Mouse (Mus musculus): ENCODE results near the gene AU022252. TPM values are rescaled to one million over a fixed set of nuclear protein-coding genes. Genes with fewer than 3 reads are reported as not detected.
A peak's percentile ranks its signal among the peaks of the same experiment; 100 is the strongest.

AU022252 gene
- total RNA-seq, 2 experiments from 2014 or later: 21.2 to 21.3 TPM

DNA sequence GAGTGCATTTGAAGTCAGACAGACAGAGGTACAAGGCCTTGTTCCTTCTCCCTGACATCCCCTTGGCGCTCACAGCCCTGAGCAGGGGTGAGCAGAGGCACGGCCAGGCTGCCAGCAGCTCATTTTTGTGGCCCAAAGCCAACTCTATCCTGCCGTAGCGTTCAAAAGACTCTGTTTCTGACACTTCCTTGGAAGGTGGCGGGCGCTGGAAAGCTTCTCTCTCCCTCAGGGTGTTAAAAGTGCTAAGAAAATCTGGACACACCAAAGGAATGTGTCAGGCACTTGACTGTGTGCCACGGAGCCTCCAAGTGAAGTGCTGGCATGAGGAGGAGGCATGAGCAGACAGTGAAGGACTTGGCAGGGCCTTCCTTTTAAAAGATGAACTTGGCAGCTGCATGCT, 13.0 kb upstream of the AU022252 start:
- DNase-seq (ENCODE audit: low spot score in 2 of 2): no peak

- DNase-seq (ENCODE audit: low spot score in 2 of 2): no peak
Measured at GRCm38 (mm10) chr4:119244468-119245240, 12.1 kb upstream of the AU022252 start.

GRCm38 (mm10) chr4:119242571-119242970, 10.1 kb upstream of the AU022252 start:
- no peak for DNase-seq (ENCODE audit: low spot score in 2 of 2)

GRCm38 (mm10) chr4:119241664-119242063, 9.2 kb upstream of the AU022252 start:
- no peak for DNase-seq (ENCODE audit: low spot score in 2 of 2)

DNA sequence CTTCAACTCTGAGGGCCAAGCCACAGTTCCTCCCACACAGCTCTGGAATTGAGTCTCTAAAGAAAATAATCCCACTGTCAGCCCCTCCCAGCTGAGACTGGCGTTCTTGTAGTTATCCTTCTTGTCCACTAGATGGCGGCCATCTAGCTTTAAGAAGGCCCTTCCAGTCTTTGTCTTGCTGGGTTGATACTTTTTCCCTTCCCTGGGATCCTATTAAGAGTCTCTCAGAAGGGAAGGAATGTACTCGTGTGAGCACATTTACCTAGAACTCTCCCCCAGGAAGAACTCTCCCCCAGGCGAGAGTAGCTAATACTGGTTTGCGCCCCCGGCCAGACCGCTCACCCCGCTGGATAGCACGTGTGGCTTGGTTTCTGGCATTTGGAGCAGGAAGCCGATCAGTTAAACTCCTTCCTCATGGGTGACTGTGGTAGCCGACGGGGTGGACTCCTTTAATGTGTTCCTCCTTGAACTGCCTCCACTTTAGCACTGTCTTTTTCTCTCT, 6.7 kb upstream of the AU022252 start:
- DNase-seq (ENCODE audit: low spot score in 2 of 2): no peak

DNA sequence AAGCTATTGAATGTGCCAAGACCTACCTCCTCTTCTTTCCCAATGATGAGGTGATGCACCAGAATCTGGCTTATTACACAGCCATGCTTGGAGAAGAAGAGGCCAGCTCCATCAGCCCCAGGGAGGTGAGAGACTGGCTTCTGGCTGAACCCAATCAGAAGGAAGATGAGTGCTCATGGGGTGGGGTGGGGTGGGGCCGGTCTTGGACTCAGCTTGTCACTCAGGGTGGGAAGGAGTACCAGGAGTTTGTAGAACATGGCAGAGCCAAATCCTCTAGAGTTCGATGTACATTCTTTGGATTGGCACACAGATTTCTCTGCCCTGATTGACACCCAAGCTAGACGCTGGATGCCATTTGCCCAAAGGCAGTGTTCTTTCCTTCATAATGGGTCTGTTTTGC, 6.1 kb upstream of the AU022252 start:
- no peak for DNase-seq (ENCODE audit: low spot score in 2 of 2)

DNA sequence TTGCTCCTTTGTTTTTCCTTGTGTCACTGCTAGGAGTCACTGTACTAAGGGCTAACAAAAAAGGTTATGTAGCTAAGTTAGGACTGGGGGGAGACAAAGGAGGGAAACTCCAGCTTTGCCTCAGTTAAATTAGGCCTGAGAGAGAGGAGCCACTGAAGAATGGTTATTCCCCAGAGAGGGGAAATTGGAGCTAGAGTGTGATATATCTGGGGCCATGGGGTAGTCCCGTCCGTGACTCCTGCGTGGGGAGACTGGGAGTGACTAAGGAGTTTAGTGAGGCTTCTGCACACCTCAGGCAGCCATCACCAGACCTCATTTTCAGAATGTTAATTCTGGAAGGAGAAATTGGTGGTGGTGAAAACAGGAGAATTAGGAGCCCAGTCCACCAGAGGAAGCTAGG, 1.8 kb upstream of the AU022252 start:
- DNase-seq (ENCODE audit: low spot score in 2 of 2): no peak

- DNase-seq (ENCODE audit: low spot score in 2 of 2): peak in 1 of 2 experiments; percentile 52
Measured at GRCm38 (mm10) chr4:119233256-119233901, 867 bp upstream of the AU022252 start.

DNA sequence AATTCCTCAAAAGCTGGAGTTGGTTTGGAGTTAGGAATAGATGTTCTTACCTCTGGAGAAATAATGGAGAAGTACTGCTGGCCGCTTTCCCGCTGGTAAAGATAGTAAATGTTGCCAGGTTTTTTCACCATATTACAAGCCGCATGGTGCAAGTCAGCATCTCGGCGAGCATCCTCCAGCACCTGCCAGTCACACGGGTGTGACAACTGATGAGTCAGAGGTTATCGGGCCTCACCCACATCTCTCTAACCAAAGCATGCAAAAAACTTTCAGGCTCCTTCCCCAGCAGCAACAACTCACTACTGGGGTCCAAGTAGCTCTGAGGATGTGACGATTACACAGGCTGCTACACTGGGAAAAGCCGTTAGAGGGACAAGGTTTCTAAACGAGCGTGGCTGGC, 5.8 kb downstream of the AU022252 start:
- no peak for DNase-seq (ENCODE audit: low spot score in 2 of 2)

DNA sequence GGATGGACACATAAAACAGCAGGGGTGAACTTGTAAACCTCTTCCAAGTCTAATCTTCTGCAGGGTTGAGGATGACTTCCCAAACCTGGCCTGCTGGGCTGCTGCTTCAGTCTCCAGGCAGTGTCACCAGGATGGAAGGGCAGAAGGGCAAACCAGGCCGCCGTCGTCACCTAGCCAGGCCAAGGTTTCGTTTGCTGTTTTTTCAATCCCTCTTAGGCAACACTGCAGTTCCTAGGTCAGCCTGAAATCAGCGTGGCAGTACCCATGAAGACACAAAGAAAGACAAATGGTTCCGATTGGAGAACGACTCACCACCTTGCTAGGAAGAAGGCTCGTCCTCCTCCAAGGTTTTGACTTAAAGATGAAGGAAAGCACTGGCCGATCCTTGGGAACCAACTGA, 6.8 kb downstream of the AU022252 start:
- no peak for DNase-seq (ENCODE audit: low spot score in 2 of 2)

- no peak for DNase-seq (ENCODE audit: low spot score in 2 of 2)
Measured at GRCm38 (mm10) chr4:119224534-119224933, 8.0 kb downstream of the AU022252 start.

DNA sequence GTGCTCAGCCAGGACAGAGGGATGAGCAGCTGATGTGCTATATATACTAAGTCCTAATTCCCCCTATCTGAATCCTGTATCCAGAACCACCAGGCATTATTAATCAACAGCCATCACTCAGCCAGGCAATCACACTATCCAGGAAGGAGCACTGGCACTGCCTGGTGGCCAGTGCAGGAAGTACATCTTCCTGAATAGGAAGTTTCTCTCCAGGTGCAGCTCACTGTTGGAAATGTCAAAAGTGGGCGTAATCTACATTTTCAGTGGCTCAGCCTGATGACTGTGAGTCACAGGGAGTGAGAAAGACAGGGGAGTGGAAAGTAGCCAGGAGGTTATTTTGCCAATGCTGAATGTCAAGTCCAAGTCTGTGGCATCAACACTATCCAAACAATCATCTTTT, 8.8 kb downstream of the AU022252 start:
- DNase-seq (ENCODE audit: low spot score in 2 of 2): no peak

- no peak for DNase-seq (ENCODE audit: low spot score in 2 of 2)
Measured at GRCm38 (mm10) chr4:119218169-119218568, 14.3 kb downstream of the AU022252 start, which contains the start of gene Tmem269. Tmem269 (minus strand) TSS chr4:119218217.

DNA sequence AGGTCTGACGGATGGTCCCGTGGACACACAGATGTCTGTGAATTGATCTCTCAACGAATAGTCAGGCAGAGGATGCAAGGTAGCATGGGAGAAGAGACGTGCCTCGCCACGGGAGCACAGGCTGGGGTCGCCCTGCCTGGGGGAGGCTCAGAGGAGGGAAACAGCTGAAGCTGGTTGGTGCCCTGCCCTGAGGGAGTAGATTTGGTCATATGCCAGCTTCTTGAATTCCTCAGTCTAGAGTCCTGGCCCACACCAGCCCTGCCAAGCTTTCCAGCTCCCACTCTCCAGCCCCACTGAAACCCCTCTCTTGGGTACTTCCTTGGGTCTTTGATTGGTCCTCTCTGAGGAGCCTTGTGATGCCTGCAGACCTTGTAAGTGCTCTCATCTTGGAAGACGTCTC, 15.8 kb downstream of the AU022252 start:
- no peak for DNase-seq (ENCODE audit: low spot score in 2 of 2)

DNA sequence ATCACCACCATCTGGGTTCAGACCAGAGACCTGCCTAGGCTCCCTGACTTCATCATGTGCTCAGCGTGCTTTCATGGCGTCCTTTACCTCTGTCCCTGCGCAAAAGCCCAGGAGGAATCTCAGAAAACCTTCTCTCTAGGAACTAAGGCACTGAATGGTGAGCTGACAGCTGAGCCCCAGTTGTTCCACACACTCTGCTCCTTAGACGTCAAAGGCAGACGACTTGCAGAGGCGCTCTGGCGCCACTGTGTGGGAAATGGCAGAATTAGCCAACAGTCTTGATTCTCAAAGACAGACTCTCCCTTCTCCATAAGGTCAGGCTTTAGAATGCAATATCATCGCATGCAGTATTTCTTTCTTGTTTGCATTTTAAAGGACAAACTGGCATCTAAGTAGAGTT, 27.8 kb downstream of the AU022252 start:
- peak in 1 of 2 experiments; percentile 64 for DNase-seq (ENCODE audit: low spot score in 2 of 2)

GRCm38 (mm10) chr4:119198105-119198504, 34.4 kb downstream of the AU022252 start:
- no peak for DNase-seq (ENCODE audit: low spot score in 2 of 2)

DNA sequence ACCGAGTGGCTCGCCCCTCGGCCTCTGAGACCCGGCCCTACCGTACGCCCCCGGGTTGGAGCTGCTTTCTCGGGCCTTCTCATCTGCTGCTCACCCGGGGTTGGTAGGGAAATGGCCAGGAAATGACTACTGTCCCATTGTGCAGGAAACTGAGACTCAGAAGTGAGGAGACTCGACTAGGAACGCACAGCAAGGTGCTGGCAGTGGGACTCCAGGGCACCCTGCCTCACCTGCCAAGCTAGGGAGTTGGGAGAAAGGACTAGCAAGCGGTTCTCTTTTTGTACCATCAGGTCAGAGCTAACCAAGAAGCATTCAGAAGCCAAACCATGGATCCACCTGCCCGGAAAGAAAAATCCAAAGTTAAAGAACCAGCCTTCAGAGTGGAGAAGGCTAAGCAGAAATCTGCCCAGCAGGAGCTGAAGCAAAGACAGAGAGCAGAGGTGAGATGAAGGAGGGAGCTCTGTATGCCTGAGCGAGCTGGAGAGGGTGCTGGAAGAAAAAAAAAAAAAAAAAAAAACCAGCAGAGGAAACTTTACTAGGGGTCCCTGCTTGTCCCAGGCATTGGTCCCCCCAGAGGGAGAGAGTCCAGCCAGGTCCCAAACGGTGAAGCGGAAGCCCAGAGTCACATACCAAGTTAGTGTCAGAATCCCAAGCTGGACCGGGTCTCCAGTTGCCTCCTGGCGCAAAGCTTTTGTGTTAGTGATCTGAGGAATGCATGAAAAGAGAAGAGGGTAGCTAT, 36.8 kb downstream of the AU022252 start:
- no peak for DNase-seq (ENCODE audit: low spot score in 2 of 2)

- peak; percentile 90 to 92 for DNase-seq (ENCODE audit: low spot score in 2 of 2)
Measured at GRCm38 (mm10) chr4:119194909-119195581, 37.5 kb downstream of the AU022252 start, which contains the start of gene Svbp. Svbp (plus strand) TSS chr4:119195306.

GRCm38 (mm10) chr4:119192757-119193156, 39.8 kb downstream of the AU022252 start:
- no peak for DNase-seq (ENCODE audit: low spot score in 2 of 2)

DNA sequence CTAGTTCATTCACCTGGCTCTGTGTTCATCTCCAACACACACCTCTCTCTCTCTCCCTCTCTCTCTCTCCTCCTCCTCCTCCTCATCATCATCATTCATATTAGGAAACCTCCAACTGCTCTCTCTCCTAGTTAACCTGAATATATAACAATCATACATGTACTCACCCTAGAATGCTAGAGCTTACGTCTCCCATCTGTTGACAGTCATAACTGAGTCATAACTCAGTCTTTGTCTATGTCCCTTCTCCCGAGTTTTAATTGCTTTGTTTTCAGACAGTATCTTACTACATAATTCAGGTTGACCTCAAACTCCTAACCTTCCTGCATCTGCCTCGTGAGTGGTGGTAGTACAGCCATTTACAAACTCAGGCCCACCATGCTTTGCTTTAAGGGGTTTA, 41.2 kb downstream of the AU022252 start:
- DNase-seq (ENCODE audit: low spot score in 2 of 2): no peak

- DNase-seq (ENCODE audit: low spot score in 2 of 2): no peak
Measured at GRCm38 (mm10) chr4:119190618-119191017, 41.9 kb downstream of the AU022252 start.

Measured in gastrocnemius, postnatal 4 days (tissue).